Mouse (Mus musculus): ENCODE data around the gene Vat1.

DNA sequence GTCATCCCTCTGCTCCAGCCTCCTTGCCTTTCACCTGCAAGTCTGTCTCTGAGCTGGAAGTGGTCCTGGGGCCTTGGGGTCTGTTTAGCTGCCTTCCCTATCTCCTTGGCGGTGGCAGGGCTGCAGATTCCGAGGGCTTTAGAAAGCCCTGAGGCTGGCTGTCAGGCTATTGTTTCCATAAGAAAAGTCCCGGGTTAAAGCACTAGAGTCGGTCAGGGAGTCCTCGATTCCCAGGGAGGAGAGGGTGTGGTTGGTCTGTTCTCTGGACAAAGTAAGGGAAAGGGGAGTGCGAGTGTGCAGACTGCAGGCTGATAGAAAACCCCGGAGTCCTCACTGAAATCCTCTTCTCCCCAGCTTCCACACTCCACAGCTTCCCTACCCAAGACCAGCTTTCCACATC, 4.2 kb upstream of the Vat1 start:
- TF ChIP-seq GATA1 (IDR thresholded peaks at IDR 0.05; ENCODE audit: borderline replicate concordance, low read length): no peak
- no peak for TF ChIP-seq FLI1 (IDR thresholded peaks at IDR 0.05; ENCODE audit: low read length)
